Mouse (Mus musculus) adrenal gland, adult (tissue): ENCODE measurements around the gene Plppr3.

ENCODE experiments used
- DNase-seq, 2 experiments: peaks; one replicate each; pipeline ENCODE4 v3.0.0; 2022 to 2023; ENCODE audit warnings: low spot score in 1 of 2; ENCODE audit not compliant: inconsistent age in 2 of 2

Plppr3 gene

GRCm38 (mm10) chr10:79871845-79872244, 2.6 kb downstream of the Plppr3 start:
- DNase-seq, result no peak

DNA sequence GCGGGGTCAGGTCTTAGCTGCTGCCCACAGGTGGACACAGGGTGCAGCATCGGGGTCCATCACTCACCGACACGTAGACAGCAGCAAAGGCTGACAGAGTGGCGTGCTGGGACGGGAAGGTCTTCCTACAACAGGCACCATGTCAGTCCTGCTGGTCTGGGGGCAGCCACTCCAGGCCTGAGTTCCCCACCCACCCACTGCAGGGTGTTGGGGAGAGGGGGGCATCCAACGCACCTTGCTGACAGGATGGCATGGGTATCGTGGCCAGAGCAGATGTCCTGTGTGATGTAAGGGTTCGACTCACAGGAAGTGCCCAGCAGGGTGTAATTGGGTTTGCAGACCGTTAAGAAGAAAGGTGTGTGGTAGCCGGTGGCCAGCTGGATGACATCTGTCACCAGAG, 7.8 kb downstream of the Plppr3 start:
- peak in 1 of 2 experiments; percentile 34 for DNase-seq

DNA sequence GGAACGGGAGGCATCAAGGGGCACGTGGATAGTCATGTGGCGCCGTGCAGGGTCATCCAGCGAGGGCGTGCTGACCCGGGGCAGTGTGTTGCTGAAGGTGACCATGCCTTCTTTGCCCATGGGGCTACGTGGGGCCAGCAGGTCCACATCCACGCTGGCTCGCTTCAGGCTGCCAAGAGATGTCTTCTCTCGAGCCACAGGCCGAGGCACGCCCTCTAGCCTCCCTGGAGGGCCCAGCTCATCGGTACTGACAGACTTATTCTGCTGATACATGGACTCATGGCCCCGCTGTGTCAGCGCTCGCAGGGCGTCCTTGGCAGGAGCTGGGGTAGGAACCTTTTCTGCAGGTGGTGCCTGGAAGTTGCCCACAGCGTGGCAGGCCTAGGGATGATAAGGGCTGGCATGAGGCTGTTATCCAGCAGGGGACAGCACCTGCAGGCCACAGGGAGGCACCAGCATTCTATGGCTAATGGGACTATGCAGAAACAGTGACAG, 8.6 kb downstream of the Plppr3 start:
- peak; percentile 66 to 91 for DNase-seq

DNA sequence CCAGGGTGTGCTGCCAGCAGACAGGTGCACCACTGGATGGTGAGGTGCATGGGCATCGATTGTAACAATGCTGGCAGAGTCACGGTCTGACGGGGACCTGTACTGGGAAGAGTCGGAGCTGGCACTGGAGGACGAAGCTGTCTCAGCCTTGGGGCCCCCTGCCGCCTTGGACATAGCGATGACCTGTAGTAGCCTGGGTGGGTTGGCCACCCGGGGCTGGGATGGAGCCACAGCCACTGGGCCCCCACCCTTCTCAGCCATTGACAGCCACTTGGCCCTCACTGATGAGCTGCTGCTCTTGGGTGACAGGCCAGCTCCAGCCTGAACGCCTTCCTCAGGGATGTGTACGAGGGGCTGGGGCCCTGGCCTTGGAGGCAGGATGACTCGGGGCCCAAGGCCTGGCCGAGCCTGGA, 9.2 kb downstream of the Plppr3 start:
- peak; percentile 45 to 77 for DNase-seq

DNA sequence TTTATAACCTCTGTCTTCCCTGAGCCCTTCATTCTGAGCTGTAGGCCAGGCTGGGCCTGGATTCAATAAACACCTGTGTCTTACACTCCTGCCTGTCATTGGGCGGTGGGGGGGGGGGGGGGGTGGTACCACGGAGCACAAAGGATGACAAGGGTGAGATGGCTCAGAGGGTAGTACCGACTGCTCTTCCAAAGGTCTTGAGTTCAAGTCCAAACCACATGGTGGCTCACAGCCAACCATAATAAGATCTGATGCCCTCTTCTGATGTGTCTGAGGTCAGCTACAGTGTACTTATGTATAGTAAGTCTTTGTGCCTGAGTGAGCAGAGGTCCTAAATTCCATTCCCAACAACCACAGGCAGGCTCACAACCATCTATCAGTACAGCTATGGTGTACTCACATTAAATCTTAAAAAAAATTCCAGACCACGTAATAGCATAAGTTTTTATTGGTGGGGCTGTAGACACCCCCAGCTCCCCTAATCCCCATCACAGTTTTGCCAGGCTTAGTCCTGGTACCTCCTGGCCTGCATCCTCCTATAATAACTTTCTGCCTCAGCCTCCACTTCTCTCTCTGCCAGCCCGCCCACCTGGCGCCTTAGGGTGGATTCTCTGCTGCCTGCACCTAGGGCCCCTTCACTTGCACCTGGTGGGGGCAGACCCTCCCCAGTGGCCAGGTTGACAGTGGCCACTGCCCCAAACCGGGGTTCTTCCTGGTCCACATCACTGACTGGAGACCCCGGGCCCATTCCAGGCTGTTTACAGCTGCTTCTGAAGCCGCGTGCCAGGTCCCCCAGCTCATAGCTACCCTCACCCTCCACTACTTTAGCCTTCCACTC, 9.9 kb downstream of the Plppr3 start:
- DNase-seq, result peak in 1 of 2 experiments; percentile 56

DNA sequence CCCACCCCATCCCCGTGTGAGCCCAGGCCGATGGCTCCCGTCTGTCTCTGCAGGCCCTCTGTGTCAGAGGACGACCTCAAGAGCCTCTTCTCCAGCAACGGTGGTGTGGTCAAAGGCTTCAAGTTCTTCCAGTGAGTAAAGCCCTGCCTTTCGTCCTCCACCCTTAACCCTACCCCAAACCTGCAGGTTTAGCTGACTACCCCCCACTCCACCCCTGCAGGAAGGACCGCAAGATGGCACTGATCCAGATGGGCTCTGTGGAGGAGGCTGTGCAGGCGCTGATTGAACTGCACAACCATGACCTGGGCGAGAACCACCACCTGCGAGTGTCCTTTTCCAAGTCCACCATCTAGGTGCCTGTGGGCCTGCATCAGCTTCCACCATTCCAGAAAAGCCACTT, 11.5 kb downstream of the Plppr3 start:
- peak in 1 of 2 experiments; percentile 48 for DNase-seq

DNA sequence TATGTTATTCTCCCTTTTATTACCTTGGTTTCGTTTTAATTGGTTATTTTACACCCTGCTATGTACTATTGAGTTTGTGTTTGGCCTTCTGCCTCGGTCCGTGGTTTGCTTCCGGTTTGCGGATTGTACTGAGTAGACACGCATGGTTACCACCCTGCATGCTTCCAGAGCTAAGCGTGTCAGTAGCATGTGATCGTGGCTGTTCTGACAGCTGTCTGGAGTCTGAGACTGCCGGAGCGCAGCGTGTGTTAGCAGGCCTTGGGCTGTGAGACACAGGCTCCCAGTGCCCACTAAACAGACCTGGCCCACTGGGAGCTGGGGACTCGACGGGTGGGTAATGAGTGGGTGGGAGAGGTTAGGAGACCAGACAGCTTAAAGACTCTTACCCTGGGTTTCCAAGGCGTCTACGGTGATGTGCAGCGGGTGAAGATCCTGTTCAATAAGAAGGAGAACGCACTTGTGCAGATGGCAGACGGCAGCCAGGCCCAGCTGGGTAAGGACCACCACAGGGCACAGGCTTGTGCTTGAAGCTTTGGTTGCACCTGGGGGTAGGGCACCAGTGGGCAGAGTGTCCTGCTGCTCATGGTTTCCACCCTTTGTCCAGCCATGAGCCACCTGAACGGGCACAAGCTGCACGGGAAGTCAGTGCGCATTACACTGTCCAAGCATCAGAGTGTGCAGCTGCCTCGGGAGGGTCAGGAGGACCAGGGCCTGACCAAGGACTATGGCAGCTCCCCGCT, 12.2 kb downstream of the Plppr3 start:
- DNase-seq, result peak in 1 of 2 experiments; percentile 49

DNA sequence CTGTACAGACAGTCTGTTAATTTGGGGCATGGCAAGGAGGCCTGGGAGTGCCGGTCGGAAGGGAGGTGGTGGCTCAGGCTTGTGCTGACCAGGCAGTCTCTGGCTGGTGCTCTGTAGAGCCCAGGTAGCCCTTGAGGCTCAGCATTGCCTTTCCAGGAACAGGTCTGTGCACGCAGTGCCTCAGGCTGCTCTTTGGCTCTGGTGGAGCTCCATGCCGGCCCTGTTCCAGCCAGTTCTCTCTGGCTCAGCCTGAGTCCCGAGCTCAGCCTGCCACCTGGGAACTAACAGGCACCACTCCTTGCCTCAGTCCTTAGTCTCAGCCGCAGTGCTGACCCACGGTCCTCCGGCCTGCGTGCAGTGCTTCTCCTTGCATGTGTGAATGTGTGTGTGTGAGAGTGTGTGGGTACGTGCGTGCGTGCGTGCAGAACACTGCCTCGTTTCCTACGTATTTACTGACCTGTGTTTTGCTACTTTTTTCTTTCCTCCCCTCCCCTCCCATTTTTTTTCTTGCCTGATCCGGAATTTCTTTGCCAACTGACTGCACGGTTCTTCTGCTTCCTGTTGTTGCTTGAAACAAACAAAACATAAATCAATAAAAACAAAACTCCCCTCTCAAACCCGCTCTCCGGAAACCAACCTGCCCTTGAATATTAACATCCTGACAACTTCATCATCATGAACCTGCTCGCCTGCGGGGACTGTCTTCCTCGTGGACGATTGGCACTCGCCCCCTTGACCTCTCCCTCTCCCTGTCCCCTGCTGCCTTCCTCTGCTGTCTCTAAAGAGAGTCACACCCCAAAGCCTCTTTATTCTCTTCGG, 13.0 kb downstream of the Plppr3 start:
- DNase-seq, result peak in 1 of 2 experiments; percentile 46

GRCm38 (mm10) chr10:79860079-79860911, 14.1 kb downstream of the Plppr3 start:
- no peak for DNase-seq

DNA sequence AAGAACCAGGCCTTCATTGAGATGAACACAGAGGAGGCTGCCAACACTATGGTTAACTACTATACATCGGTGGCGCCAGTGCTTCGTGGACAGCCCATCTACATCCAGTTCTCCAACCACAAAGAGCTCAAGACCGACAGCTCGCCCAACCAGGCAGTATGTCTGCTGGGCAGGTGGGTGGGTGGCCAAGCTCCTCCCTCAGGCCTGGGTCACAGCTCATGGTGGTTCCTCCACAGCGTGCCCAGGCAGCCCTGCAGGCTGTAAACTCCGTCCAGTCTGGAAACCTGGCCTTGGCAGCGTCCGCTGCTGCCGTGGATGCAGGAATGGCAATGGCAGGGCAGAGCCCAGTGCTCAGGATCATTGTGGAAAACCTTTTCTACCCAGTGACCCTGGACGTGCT, 15.3 kb downstream of the Plppr3 start:
- no peak for DNase-seq

DNA sequence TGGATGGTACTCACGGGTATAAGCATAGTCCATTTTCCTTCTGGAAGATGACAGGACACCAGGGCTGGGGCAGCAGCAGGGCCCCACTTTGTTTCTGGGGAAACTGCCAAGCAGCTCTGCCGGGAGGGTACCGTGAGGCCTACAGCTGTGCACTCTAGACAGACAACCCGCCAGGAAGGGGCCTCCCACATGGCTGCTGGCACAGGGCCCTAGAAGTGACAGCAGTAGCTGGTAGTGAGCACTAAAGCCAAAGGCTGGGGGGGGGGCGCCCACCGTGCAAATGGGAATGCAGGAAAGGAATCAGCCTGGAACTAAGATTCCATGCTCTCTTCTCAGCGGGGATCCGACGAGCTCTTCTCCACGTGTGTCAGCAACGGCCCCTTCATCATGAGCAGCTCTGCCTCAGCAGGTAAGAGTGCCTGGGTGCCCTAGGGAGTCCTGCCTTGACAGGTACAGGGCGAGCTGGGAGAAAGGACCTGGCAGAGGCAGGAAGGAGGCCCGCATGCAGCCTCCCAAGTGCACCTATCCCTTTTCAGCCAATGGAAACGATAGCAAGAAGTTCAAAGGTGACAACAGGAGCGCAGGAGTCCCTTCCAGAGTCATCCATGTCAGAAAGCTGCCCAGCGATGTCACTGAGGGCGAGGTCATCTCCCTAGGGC, 15.9 kb downstream of the Plppr3 start:
- peak; percentile 74 to 82 for DNase-seq

- DNase-seq, result no peak
Measured at GRCm38 (mm10) chr10:79857894-79858293, 16.5 kb downstream of the Plppr3 start.

DNA sequence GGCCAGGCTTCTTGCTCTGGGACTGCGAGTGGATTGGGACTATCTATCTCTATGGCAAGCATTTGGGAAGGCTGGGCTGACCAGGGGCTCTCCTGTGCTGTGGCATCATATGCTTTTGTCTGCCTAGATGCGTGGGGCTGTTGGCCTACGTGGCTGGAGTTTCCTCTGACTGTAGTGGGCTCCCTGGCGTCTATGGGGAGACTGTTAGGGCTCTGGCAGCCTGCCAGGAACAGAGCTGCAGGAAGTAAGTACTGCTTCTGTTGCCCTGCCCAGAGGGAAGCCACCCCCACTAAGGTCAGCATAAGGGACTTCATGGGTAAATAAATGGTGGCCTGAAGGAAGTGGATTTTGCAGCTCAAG, 17.0 kb downstream of the Plppr3 start:
- peak; percentile 75 to 87 for DNase-seq

GRCm38 (mm10) chr10:79856704-79857451, 17.6 kb downstream of the Plppr3 start:
- peak in 1 of 2 experiments; percentile 58 for DNase-seq

DNA sequence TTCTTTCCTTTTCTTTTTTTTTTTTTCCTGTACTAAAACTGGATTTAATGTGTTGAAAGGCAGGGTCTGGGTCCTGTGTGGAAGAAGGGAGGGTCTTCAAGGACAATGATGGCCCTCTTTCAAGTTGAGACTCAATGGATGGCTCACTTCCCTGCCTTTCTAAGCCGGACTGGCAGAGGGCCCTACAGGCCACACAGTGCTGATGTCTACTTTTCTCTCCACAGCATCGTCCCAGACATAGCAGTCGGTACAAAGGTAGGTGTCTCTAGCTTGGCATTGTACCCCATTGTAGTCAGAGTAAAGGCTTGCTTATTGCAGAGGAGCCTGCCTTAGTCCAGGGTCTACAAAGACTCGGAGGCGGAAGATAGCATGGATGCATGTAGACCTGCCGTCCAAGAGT, 18.2 kb downstream of the Plppr3 start:
- peak in 1 of 2 experiments; percentile 59 for DNase-seq

DNA sequence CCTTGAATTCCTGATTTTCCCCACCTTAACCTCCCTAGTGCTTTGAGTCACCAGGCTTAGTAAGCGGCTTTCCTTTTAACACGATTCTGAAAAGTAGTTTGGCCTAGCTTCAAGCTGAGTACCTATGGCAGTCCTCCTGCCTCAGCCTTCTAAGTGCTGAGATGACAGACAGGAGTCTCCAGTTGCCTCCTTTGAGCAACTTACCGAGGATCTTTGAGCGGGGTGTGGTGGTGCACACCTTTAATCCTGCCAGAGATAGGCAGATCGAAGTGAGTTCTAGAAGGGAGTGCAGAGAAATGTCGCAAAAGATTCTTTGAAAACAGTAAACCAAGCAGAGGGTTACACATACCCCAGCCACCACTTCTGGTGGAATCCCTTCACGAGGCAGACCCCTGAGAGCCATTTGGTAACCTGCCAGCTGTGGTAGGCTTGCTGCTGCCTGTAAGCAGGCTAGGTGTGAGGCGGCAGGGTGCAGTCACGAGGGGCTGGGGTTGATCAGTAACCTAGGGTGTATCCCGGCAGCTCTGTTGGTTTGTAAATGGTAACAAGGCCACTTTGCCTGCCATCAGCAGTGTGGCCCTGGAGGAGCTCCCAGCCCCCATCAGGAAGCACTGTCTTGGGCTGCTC, 18.8 kb downstream of the Plppr3 start:
- peak; percentile 67 to 79 for DNase-seq

DNA sequence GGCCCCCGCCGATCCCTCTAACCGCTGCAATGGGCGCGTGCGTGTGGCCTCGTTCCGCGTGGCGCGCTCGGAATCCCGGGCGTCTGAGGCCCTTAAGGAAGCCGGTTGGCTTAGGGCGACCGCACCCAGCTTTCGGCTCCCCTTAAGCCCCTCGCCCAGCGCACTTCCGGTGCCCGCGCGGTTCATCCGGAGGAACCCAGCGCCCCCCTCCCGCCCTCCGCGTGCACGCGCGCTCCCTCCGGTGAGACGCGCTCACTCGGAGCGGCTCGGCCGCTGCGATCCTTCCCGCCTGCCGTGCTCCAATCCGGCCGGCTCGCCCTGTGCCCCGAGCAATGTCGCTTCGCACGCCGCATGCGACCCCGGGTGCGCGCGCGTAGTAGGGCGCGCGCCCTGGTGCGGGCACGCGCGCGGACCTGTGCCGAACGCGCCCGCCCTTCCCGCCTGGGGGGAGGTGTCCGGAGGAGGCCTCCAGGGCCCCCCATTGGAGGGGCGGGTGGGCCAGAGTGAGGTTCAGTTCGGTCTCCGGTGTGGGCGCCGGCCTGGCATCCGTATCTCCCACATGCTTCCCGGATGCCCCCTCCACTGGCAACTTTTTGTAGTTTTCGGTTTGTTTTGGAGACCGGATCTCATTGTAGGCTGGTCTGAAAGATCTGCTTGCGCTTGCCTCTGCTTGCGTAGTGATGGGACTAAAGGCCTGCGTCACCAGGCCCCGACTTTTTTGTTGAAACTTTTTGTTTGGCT, 19.5 kb downstream of the Plppr3 start:
- peak; percentile 83 to 93 for DNase-seq
